Mouse (Mus musculus) MEL (cell line): ENCODE results near the gene Got1. TPM values are rescaled to one million over a fixed set of nuclear protein-coding genes. Genes with fewer than 3 reads are reported as not detected.
"Not testable (repeated sequence)": the region's sequence is repeated elsewhere in the genome, so short reads cannot be mapped to it uniquely, and the experiment has no call there.

Experiments
- DNase-seq: peaks from one replicate; pipeline ENCODE4 v3.0.0; 2011; ENCODE audit warnings: low read depth, low spot score
- H3K27ac ChIP-seq: 2 replicates; pipeline ENCODE4 v1.5.1; 2012; ENCODE audit warnings: low read depth, mild to moderate bottlenecking, control low read depth, low read length, moderate library complexity; ENCODE audit not compliant: control insufficient read depth
- H3K27me3 ChIP-seq, 2 experiments: fragments of 150-350 bp in 1 of 2; sonication (generic) in 1 of 2; 2 replicates each; pipeline ENCODE4 v1.6.1; 2012; ENCODE audit warnings: low read length in 2 of 2, mild to moderate bottlenecking in 2 of 2, improper control_type of control experiment in 1 of 2, moderate library complexity in 1 of 2; ENCODE audit not compliant: insufficient read depth in 2 of 2, control insufficient read depth in 1 of 2
- H3K36me3 ChIP-seq, 2 experiments: 2 replicates each; pipeline ENCODE4 v1.6.1; 2012 to 2014; ENCODE audit warnings: low read length in 2 of 2, improper control_type of control experiment in 1 of 2, inconsistent platforms in 1 of 2, mild to moderate bottlenecking in 1 of 2; ENCODE audit not compliant: insufficient read depth in 2 of 2, control insufficient read depth in 1 of 2
- H3K4me1 ChIP-seq, 2 experiments: fragments of 150-350 bp in 1 of 2; sonication (generic) in 1 of 2; 2 replicates each; pipeline ENCODE4 v1.6.1; 2012; ENCODE audit warnings: low read length in 2 of 2, improper control_type of control experiment in 1 of 2, mild to moderate bottlenecking in 1 of 2; ENCODE audit not compliant: insufficient read depth in 2 of 2, control insufficient read depth in 1 of 2
- H3K4me3 ChIP-seq, 2 experiments: fragments of 150-350 bp in 1 of 2; sonication (generic) in 1 of 2; 2 replicates each; pipeline ENCODE4 v1.5.1; 2012; ENCODE audit warnings: low read depth in 2 of 2, low read length in 2 of 2, mild to moderate bottlenecking in 2 of 2, moderate library complexity in 2 of 2, control low read depth in 1 of 2, improper control_type of control experiment in 1 of 2; ENCODE audit not compliant: control insufficient read depth in 1 of 2, insufficient read depth in 1 of 2
- H3K79me2 ChIP-seq: 2 replicates; pipeline ENCODE4 v1.6.1; 2012; ENCODE audit warnings: mild to moderate bottlenecking, low read length, moderate library complexity; ENCODE audit not compliant: control insufficient read depth, poor library complexity, insufficient read depth
- H3K9ac ChIP-seq: 2 replicates; pipeline ENCODE4 v1.6.1; 2012; ENCODE audit warnings: low read depth, mild to moderate bottlenecking, control low read depth, low read length, moderate library complexity; ENCODE audit not compliant: control insufficient read depth, poor library complexity, severe bottlenecking
- H3K9me3 ChIP-seq: fragments of 150-350 bp; sonication (generic); replicated peaks from 2 replicates; pipeline ENCODE4 v1.6.1; 2012; ENCODE audit warnings: mild to moderate bottlenecking, low read length, improper control_type of control experiment, moderate library complexity; ENCODE audit not compliant: insufficient read depth
- CHD1 ChIP-seq: IDR thresholded peaks from 2 replicates; pipeline ENCODE4 v1.6.1; 2012; ENCODE audit warnings: low read depth, mild to moderate bottlenecking, inconsistent platforms, low read length, improper control_type of control experiment
- CTCF ChIP-seq, 3 experiments: IDR thresholded peaks in 2 of 3; conservative IDR thresholded peaks in 1 of 3; 2 replicates each; pipeline ENCODE4 v1.5.1; 2011 to 2012; ENCODE audit warnings: low read length in 3 of 3, low read depth in 2 of 3, mild to moderate bottlenecking in 2 of 3, improper control_type of control experiment in 1 of 3, inconsistent platforms in 1 of 3, mixed read lengths in 1 of 3, moderate library complexity in 1 of 3; ENCODE audit not compliant: control insufficient read depth in 1 of 3, insufficient read depth in 1 of 3, poor library complexity in 1 of 3, severe bottlenecking in 1 of 3
- ELF1 ChIP-seq: IDR thresholded peaks from 2 replicates; pipeline ENCODE4 v1.6.1; 2014; ENCODE audit warnings: low read depth, mild to moderate bottlenecking, inconsistent platforms, low read length, improper control_type of control experiment, moderate library complexity
- EP300 ChIP-seq, 2 experiments: IDR thresholded peaks; 2 replicates each; pipeline ENCODE4 v1.6.1; 2011; ENCODE audit warnings: improper control_type of control experiment in 2 of 2, low read length in 2 of 2, low read depth in 1 of 2, mild to moderate bottlenecking in 1 of 2
- MXI1 ChIP-seq: IDR thresholded peaks from 2 replicates; pipeline ENCODE4 v1.6.1; 2011; ENCODE audit warnings: mild to moderate bottlenecking, low read depth, low read length, improper control_type of control experiment
- MYC ChIP-seq: IDR thresholded peaks from 2 replicates; pipeline ENCODE4 v1.6.1; 2011; ENCODE audit warnings: low read depth, mild to moderate bottlenecking, low read length, improper control_type of control experiment, moderate library complexity
- NELFE ChIP-seq: IDR thresholded peaks from 2 replicates; pipeline ENCODE4 v1.6.1; 2011; ENCODE audit warnings: low read depth, low read length, improper control_type of control experiment
- NRF1 ChIP-seq: IDR thresholded peaks from 2 replicates; pipeline ENCODE4 v1.6.1; 2014; ENCODE audit warnings: low read depth, mild to moderate bottlenecking, inconsistent platforms, low read length, improper control_type of control experiment, moderate library complexity; ENCODE audit not compliant: poor library complexity, insufficient read depth, severe bottlenecking
- POLR2A ChIP-seq, 2 experiments: IDR thresholded peaks; 2 replicates each; pipeline ENCODE4 v1.6.1; 2011 to 2012; ENCODE audit warnings: low read length in 2 of 2, mild to moderate bottlenecking in 2 of 2, control low read depth in 1 of 2, improper control_type of control experiment in 1 of 2, low read depth in 1 of 2, moderate library complexity in 1 of 2; ENCODE audit not compliant: control insufficient read depth in 1 of 2, insufficient read depth in 1 of 2, poor library complexity in 1 of 2
- RAD21 ChIP-seq: IDR thresholded peaks from 2 replicates; pipeline ENCODE4 v1.6.1; 2011; ENCODE audit warnings: mild to moderate bottlenecking, low read depth, low read length, improper control_type of control experiment
- SIN3A ChIP-seq: IDR thresholded peaks from 2 replicates; pipeline ENCODE4 v1.6.1; 2012; ENCODE audit warnings: low read length, improper control_type of control experiment, inconsistent platforms
- SMC3 ChIP-seq: IDR thresholded peaks from 2 replicates; pipeline ENCODE4 v1.6.1; 2011; ENCODE audit warnings: low read depth, low read length, improper control_type of control experiment
- TBP ChIP-seq: IDR thresholded peaks from 2 replicates; pipeline ENCODE4 v1.8.0; 2011; ENCODE audit warnings: low read depth, low read length, improper control_type of control experiment
- TCF12 ChIP-seq: IDR thresholded peaks from 2 replicates; pipeline ENCODE4 v1.6.1; 2014; ENCODE audit warnings: low read depth, mild to moderate bottlenecking, inconsistent platforms, low read length, improper control_type of control experiment, moderate library complexity
- UBTF ChIP-seq: IDR thresholded peaks from 2 replicates; pipeline ENCODE4 v1.6.1; 2012; ENCODE audit warnings: low read depth, mild to moderate bottlenecking, inconsistent platforms, low read length, improper control_type of control experiment, moderate library complexity, borderline replicate concordance; ENCODE audit not compliant: insufficient read depth
- ZC3H11A ChIP-seq: IDR thresholded peaks from 2 replicates; pipeline ENCODE4 v1.6.1; 2012; ENCODE audit warnings: low read depth, mild to moderate bottlenecking, inconsistent platforms, low read length, improper control_type of control experiment
- ZKSCAN1 ChIP-seq: IDR thresholded peaks from 2 replicates; pipeline ENCODE4 v1.6.1; 2012; ENCODE audit warnings: low read depth, mild to moderate bottlenecking, inconsistent platforms, low read length, improper control_type of control experiment, moderate library complexity
- ZNF384 ChIP-seq: IDR thresholded peaks from 2 replicates; pipeline ENCODE4 v1.6.1; 2012; ENCODE audit warnings: low read depth, mild to moderate bottlenecking, inconsistent platforms, low read length, improper control_type of control experiment
- polyA plus RNA-seq, 2 experiments: library from polyadenylated mRNA; stranded (reverse) in 1 of 2; unstranded in 1 of 2; fragments of >175 nt in 1 of 2; fragments of >200 nt in 1 of 2; gene quantifications; 2 replicates each; pipeline versions ENCODE4 v1.2.1 to v1.2.4; 2012; ENCODE audit warnings: low replicate concordance in 2 of 2, low read depth in 1 of 2; ENCODE audit not compliant: insufficient read length in 2 of 2, insufficient read depth in 1 of 2, missing spikeins in 1 of 2
- total RNA-seq: library from RNA; depleted of rRNA; stranded (reverse); fragments of 300-350 nt; gene quantifications from 2 replicates; pipeline ENCODE4 v1.2.3, GENCODE M21; 2012

Gene Got1
- total and polyA plus RNA-seq, 3 experiments: 60.4 to 213 (median 106) TPM

GRCm38 (mm10) chr19:43494914-43495313 is 29.5 kb downstream of the Got1 start (continued):
- no peak for TF ChIP-seq ZKSCAN1

GRCm38 (mm10) chr19:43493878-43494277 is 30.5 kb downstream of the Got1 start:
- H3K27ac ChIP-seq: no peak overlapping the region

GRCm38 (mm10) chr19:43493316-43493715 is 31.1 kb downstream of the Got1 start:
- peak; percentile 58 for DNase-seq
- not testable (repeated sequence) for H3K36me3 ChIP-seq

More at GRCm38 (mm10) chr19:43493878-43494277, 30.5 kb downstream of the Got1 start:
- Histone ChIP-seq H3K9me3 (no peaks in the 10 kb centered on the region), H3K79me2 (no peaks in the 10 kb centered on the region), H3K36me3 (peaks cover 0 to 8% of the 10 kb centered on the region in 2 experiments; a peak in 1 of 4 replicates), H3K4me1 (peaks cover 0 to 6% of the 10 kb centered on the region in 2 experiments; a peak in 1 of 4 replicates), H3K27me3 (no peaks in the 10 kb centered on the region; a peak in 1 of 4 replicates), H3K9ac (no peak overlapping the region), H3K4me3 (no peak overlapping the region)
- no peak for DNase-seq
- TF ChIP-seq CHD1 (no peak), ZC3H11A (no peak), NRF1 (no peak)

GRCm38 (mm10) chr19:43487429-43487828 is 37.0 kb downstream of the Got1 start:
- Histone ChIP-seq H3K9ac (no peak overlapping the region), H3K4me3 (no peak overlapping the region), H3K27ac (no peak overlapping the region), H3K9me3 (no peaks in the 10 kb centered on the region), H3K36me3 (no peaks in the 10 kb centered on the region), H3K79me2 (no peaks in the 10 kb centered on the region), H3K4me1 (no peaks in the 10 kb centered on the region), H3K27me3 (peaks cover 7 to 13% of the 10 kb centered on the region in 2 experiments)
- peak; percentile 81 for DNase-seq
- no peak for TF ChIP-seq MYC
- peak; percentile 57 for TF ChIP-seq SMC3
- TF ChIP-seq RAD21: peak; percentile 41
- no peak for TF ChIP-seq ZNF384
- no peak for TF ChIP-seq POLR2A (IDR thresholded peaks at IDR 0.05; ENCODE audit: control insufficient read depth in 1 of 2, insufficient read depth in 1 of 2, low read depth in 1 of 2, low read length in 2 of 2, poor library complexity in 1 of 2)
- peak; percentile 6 to 66 (median 65); a peak in 4 of 6 replicates for TF ChIP-seq CTCF (IDR thresholded peaks at IDR 0.05 in 2 of 3, conservative IDR thresholded peaks at IDR 0.05 in 1 of 3; ENCODE audit: control insufficient read depth in 1 of 3, insufficient read depth in 1 of 3, low read depth in 2 of 3, low read length in 3 of 3, poor library complexity in 1 of 3, severe bottlenecking in 1 of 3)
- TF ChIP-seq TCF12: no peak
- no peak for TF ChIP-seq ELF1
- no peak for TF ChIP-seq ZC3H11A
- no peak for TF ChIP-seq TBP
- no peak for TF ChIP-seq NELFE
- TF ChIP-seq UBTF: no peak
- no peak for TF ChIP-seq MXI1
- TF ChIP-seq SIN3A: no peak
- no peak for TF ChIP-seq EP300 (IDR thresholded peaks at IDR 0.05; ENCODE audit: low read depth in 1 of 2, low read length in 2 of 2)

More at GRCm38 (mm10) chr19:43493316-43493715, 31.1 kb downstream of the Got1 start:
- not testable (repeated sequence) for H3K27ac ChIP-seq, H3K4me3 ChIP-seq, H3K79me2 ChIP-seq, H3K4me1 ChIP-seq, H3K9ac ChIP-seq, H3K9me3 ChIP-seq, H3K27me3 ChIP-seq
